Mouse (Mus musculus) myocyte (in vitro differentiated cells): ENCODE data around the gene Sec14l1. TPM values are rescaled to one million over a fixed set of nuclear protein-coding genes. Genes with fewer than 3 reads are reported as not detected.
"Not testable (repeated sequence)": the region's sequence is repeated elsewhere in the genome, so short reads cannot be mapped to it uniquely, and the experiment has no call there.

Experiments
- H3K27me3 ChIP-seq: one replicate; pipeline ENCODE4 v1.6.1; 2011; ENCODE audit not compliant: control insufficient read depth, insufficient read depth, insufficient read length
- H3K36me3 ChIP-seq: one replicate; pipeline ENCODE4 v1.6.1; 2011; ENCODE audit not compliant: control insufficient read depth, insufficient read depth
- H3K4me2 ChIP-seq: one replicate; pipeline ENCODE4 v1.6.1; 2011; ENCODE audit warnings: low read depth, control low read depth
- H3K4me3 ChIP-seq: one replicate; pipeline ENCODE4 v1.5.1; 2011; ENCODE audit warnings: mild to moderate bottlenecking, control low read depth, moderate library complexity
- H3K79me2 ChIP-seq: one replicate; pipeline ENCODE4 v1.6.1; 2011; ENCODE audit not compliant: control insufficient read depth, insufficient read depth
- H3ac ChIP-seq: one replicate; pipeline ENCODE4 v1.6.1; 2011; ENCODE audit not compliant: control insufficient read depth, insufficient read length
- CEBPB ChIP-seq: IDR thresholded peaks from 2 replicates; pipeline ENCODE4 v1.6.1; 2011; ENCODE audit warnings: mild to moderate bottlenecking, moderate library complexity; ENCODE audit not compliant: poor library complexity, insufficient read depth, severe bottlenecking
- E2F4 ChIP-seq: IDR thresholded peaks from one replicate; pipeline ENCODE4 v1.6.1; 2011; ENCODE audit warnings: mild to moderate bottlenecking, control low read depth, moderate library complexity; ENCODE audit not compliant: insufficient read depth
- MAX ChIP-seq: IDR thresholded peaks from one replicate; pipeline ENCODE4 v1.6.1; 2011; ENCODE audit warnings: low read depth, mild to moderate bottlenecking, control low read depth
- MYOD1 ChIP-seq, 3 experiments: IDR thresholded peaks; one replicate each; pipeline ENCODE4 v1.6.1; 2011; ENCODE audit warnings: control low read depth in 2 of 3, low read depth in 2 of 3, mild to moderate bottlenecking in 2 of 3, moderate library complexity in 1 of 3; ENCODE audit not compliant: insufficient read length in 2 of 3, control insufficient read depth in 1 of 3
- MYOG ChIP-seq, 3 experiments: IDR thresholded peaks; one replicate each; pipeline ENCODE4 v1.6.1; 2011; ENCODE audit warnings: control low read depth in 2 of 3, low read depth in 2 of 3, mild to moderate bottlenecking in 2 of 3; ENCODE audit not compliant: insufficient read length in 2 of 3, control insufficient read depth in 1 of 3, insufficient read depth in 1 of 3
- POLR2A ChIP-seq: IDR thresholded peaks from one replicate; pipeline ENCODE4 v1.6.1; 2011; ENCODE audit warnings: low read depth, mild to moderate bottlenecking, control low read depth, moderate library complexity; ENCODE audit not compliant: insufficient read length
- POLR2AphosphoS2 ChIP-seq: IDR thresholded peaks from one replicate; pipeline ENCODE4 v1.6.1; 2011; ENCODE audit warnings: low read depth, control low read depth; ENCODE audit not compliant: insufficient read length
- REST ChIP-seq: IDR thresholded peaks from one replicate; pipeline ENCODE4 v1.6.1; 2011; ENCODE audit warnings: mild to moderate bottlenecking, control low read depth, moderate library complexity; ENCODE audit not compliant: insufficient read depth, insufficient read length
- SRF ChIP-seq: IDR thresholded peaks from one replicate; pipeline ENCODE4 v1.6.1; 2011; ENCODE audit warnings: low read depth; ENCODE audit not compliant: control insufficient read depth, insufficient read length
- TCF12 ChIP-seq: IDR thresholded peaks from one replicate; pipeline ENCODE4 v1.6.1; 2011; ENCODE audit warnings: mild to moderate bottlenecking, control low read depth; ENCODE audit not compliant: poor library complexity, insufficient read depth, severe bottlenecking
- TCF3 ChIP-seq: IDR thresholded peaks from one replicate; pipeline ENCODE4 v1.6.1; 2011; ENCODE audit warnings: low read depth, control low read depth; ENCODE audit not compliant: insufficient read length
- USF1 ChIP-seq: IDR thresholded peaks from one replicate; pipeline ENCODE4 v1.6.1; 2011; ENCODE audit warnings: low read depth, mild to moderate bottlenecking, control low read depth, moderate library complexity
- polyA plus RNA-seq: library from polyadenylated mRNA; unstranded; fragments of >200 nt; fragmentation: generic; extraction: Trizol; gene quantifications from one replicate; pipeline ENCODE4 v1.2.1, GENCODE M21; 2012; ENCODE audit warnings: missing spikeins

Sec14l1 gene
- polyA plus RNA-seq, 1 experiment, result 84.8 TPM

- Histone ChIP-seq H3K36me3 (peaks cover 27% of the 10 kb centered on the region), H3ac (no peak overlapping the region), H3K27me3 (no peaks in the 10 kb centered on the region), H3K4me3 (no peak overlapping the region), H3K4me2 (peak overlapping the region; percentile 25), H3K79me2 (peaks cover 23% of the 10 kb centered on the region)
- TF ChIP-seq E2F4 (no peak), MAX (no peak), USF1 (no peak), POLR2A (no peak), MYOD1 (IDR thresholded peaks at IDR 0.05; ENCODE audit: control insufficient read depth in 1 of 3, insufficient read length in 2 of 3, low read depth in 2 of 3) (no peak), TCF12 (no peak), SRF (no peak), POLR2AphosphoS2 (no peak), CEBPB (no peak), MYOG (IDR thresholded peaks at IDR 0.05; ENCODE audit: control insufficient read depth in 1 of 3, insufficient read depth in 1 of 3, insufficient read length in 2 of 3, low read depth in 2 of 3) (no peak), TCF3 (no peak)
Observed at GRCm38 (mm10) chr11:117082353-117082934, 32.5 kb upstream of the Sec14l1 start.

GRCm38 (mm10) chr11:117083052-117083881 is 31.7 kb upstream of the Sec14l1 start:
- H3K27me3 ChIP-seq, result no peaks in the 10 kb centered on the region
- no peak overlapping the region for H3ac ChIP-seq
- H3K36me3 ChIP-seq, result peaks cover 21% of the 10 kb centered on the region
- peaks cover 15% of the 10 kb centered on the region for H3K79me2 ChIP-seq
- no peak overlapping the region for H3K4me2 ChIP-seq
- TF ChIP-seq REST (no peak), CEBPB (peak; percentile 83), E2F4 (no peak), POLR2A (no peak), MYOD1 (IDR thresholded peaks at IDR 0.05; ENCODE audit: control insufficient read depth in 1 of 3, insufficient read length in 2 of 3, low read depth in 2 of 3) (peak in 2 of 3 experiments; percentile 85 to 94), USF1 (no peak), TCF12 (no peak), POLR2AphosphoS2 (no peak), MYOG (IDR thresholded peaks at IDR 0.05; ENCODE audit: control insufficient read depth in 1 of 3, insufficient read depth in 1 of 3, insufficient read length in 2 of 3, low read depth in 2 of 3) (peak in 1 of 3 experiments; percentile 51), MAX (no peak), SRF (no peak), TCF3 (peak; percentile 14)
- H3K4me3 ChIP-seq, result no peak overlapping the region

GRCm38 (mm10) chr11:117083882-117084260 is 31.1 kb upstream of the Sec14l1 start:
- H3K36me3 ChIP-seq, result peaks cover 15% of the 10 kb centered on the region
- H3K27me3 ChIP-seq, H3K4me3 ChIP-seq, H3K79me2 ChIP-seq, H3ac ChIP-seq, H3K4me2 ChIP-seq: not testable (repeated sequence)

GRCm38 (mm10) chr11:117086215-117086614 is 28.8 kb upstream of the Sec14l1 start:
- Histone ChIP-seq H3K79me2 (no peaks in the 10 kb centered on the region), H3K4me2 (no peak overlapping the region), H3K4me3 (no peak overlapping the region), H3K36me3 (no peaks in the 10 kb centered on the region), H3ac (no peak overlapping the region), H3K27me3 (no peaks in the 10 kb centered on the region)
- TF ChIP-seq POLR2AphosphoS2 (no peak), MAX (no peak), CEBPB (no peak), USF1 (no peak), TCF3 (no peak), MYOG (IDR thresholded peaks at IDR 0.05; ENCODE audit: control insufficient read depth in 1 of 3, insufficient read depth in 1 of 3, insufficient read length in 2 of 3, low read depth in 2 of 3) (no peak), SRF (no peak), MYOD1 (IDR thresholded peaks at IDR 0.05; ENCODE audit: control insufficient read depth in 1 of 3, insufficient read length in 2 of 3, low read depth in 2 of 3) (no peak), POLR2A (no peak), TCF12 (no peak), E2F4 (no peak), REST (no peak)
